Mouse (Mus musculus) heart, embryonic 16.5 days (tissue): Measurements from ENCODE around the gene Aim2. TPM values are rescaled to one million over a fixed set of nuclear protein-coding genes. Genes with fewer than 3 reads are reported as not detected.

Source experiments
- ATAC-seq: fragments of 200-750 bp; cut with Nextera tagmentation; replicated peaks from 2 replicates; pipeline ENCODE4 v1.8.0; 2017; ENCODE audit warnings: moderate number of reproducible peaks; ENCODE audit not compliant: insufficient read depth, low FRiP score; ENCODE audit errors: extremely low read depth
- H3K27ac ChIP-seq: fragments of 300-500 bp; sonication (generic); 2 replicates; pipeline ENCODE4 v1.5.1; 2014; ENCODE audit warnings: mild to moderate bottlenecking, low read length, control low read depth, moderate library complexity
- H3K27me3 ChIP-seq: fragments of 300-500 bp; sonication (generic); 2 replicates; pipeline ENCODE4 v1.6.1; 2014; ENCODE audit warnings: low read length, mixed read lengths; ENCODE audit not compliant: control insufficient read depth, insufficient read depth
- H3K36me3 ChIP-seq: fragments of 300-500 bp; sonication (generic); 2 replicates; pipeline ENCODE4 v1.6.1; 2014; ENCODE audit not compliant: control insufficient read depth, insufficient read depth
- H3K4me1 ChIP-seq: fragments of 300-500 bp; sonication (generic); 2 replicates; pipeline ENCODE4 v1.6.1; 2014; ENCODE audit warnings: low read length, mixed read lengths; ENCODE audit not compliant: control insufficient read depth, insufficient read depth
- H3K4me2 ChIP-seq: fragments of 300-500 bp; sonication (generic); 2 replicates; pipeline ENCODE4 v1.6.1; 2014; ENCODE audit warnings: low read depth, mild to moderate bottlenecking, control low read depth, low read length
- H3K4me3 ChIP-seq: fragments of 300-500 bp; sonication (generic); 2 replicates; pipeline ENCODE4 v1.5.1; 2014; ENCODE audit warnings: mild to moderate bottlenecking, control low read depth, low read length
- H3K9ac ChIP-seq: fragments of 300-500 bp; sonication (generic); 2 replicates; pipeline ENCODE4 v1.6.1; 2014; ENCODE audit warnings: low read length, control low read depth
- H3K9me3 ChIP-seq: fragments of 300-500 bp; sonication (generic); replicated peaks from 2 replicates; pipeline ENCODE4 v1.6.1; 2016; ENCODE audit warnings: low read length; ENCODE audit not compliant: control insufficient read depth
- WGBS: fragments of 180-500 bp; shearing (Covaris S2); extraction: QIAGEN DNeasy Blood & Tissue Kit; methylation state at CpG from one replicate; pipeline ENCODE4 v1.1.7; 2014; 5-methylcytosine and 5-hydroxymethylcytosine counted together
- polyA plus RNA-seq: library from polyadenylated mRNA; unstranded; fragments of >200 nt; fragmentation: Nextera tagmentation; extraction: Ambion mirVana; gene quantifications from 2 replicates; pipeline ENCODE4 v1.2.1, GENCODE M21; 2015

Gene Aim2
- polyA plus RNA-seq, 1 experiment from 2014 or later: 2.3 TPM

DNA sequence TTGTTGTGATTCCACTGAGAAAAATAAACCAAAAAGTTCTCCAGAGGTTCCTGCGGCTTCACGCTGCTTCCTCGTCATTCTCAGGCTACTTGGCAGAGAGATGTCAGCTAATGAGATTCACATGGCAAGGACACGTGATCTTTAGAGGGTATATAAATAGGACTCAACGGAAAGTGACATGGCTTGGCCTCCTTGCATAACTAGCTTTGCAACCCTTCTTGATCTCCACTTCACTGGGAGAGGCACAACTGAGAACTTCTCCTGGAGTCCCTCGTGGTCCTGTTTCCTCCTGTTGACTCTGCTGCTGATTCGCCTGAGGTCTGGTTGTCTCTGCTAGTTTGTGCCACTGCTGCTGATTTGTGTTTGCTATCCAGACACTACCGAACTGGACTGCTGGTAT is 76.7 kb downstream of the Aim2 start:
- Histone ChIP-seq H3K27me3 (no peaks in the 10 kb centered on the region), H3K4me2 (no peak overlapping the region), H3K4me3 (no peak overlapping the region), H3K9me3 (no peaks in the 10 kb centered on the region), H3K9ac (no peak overlapping the region), H3K36me3 (no peaks in the 10 kb centered on the region), H3K27ac (no peak overlapping the region), H3K4me1 (no peaks in the 10 kb centered on the region)
- 63% methylated on average over 8 of the region's 8 CpGs for WGBS
- no peak for ATAC-seq

DNA sequence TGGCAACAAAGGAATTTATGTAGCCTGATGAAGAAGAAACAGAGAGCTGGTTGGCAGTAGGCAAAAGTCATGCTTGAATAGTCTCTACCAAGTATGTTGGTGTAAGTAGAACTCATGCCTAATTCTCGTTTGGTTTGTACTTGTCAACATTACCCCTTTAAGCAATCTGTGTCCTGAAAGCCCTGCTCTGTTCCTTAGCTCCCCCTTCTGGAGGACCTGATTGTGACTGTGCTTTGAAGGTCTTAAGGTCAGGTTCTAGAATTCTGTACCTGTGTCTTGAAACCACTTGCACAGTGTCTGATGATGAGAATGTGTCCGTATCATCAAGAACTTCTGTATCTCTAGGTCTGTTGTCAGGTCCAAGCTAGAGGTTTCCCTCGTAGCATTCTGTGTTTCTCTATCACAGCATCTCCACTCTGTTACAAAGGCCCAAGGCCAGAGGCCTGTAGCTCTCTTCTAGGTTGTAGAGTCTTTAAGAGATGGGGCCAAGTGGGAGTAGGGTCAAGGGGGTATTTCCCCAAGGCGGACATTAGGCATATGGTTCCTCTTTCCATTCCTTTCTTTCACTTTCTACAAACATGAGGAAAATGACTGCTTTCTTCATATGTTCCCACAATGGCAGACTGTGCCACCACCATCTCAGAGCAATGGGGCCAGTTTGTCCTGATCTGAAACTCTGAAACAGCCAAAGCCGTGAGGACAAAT is 79.5 kb downstream of the Aim2 start:
- no peak overlapping the region for H3K27ac ChIP-seq
- no peak overlapping the region for H3K9ac ChIP-seq
- H3K4me2 ChIP-seq: no peak overlapping the region
- H3K27me3 ChIP-seq: no peaks in the 10 kb centered on the region
- no peaks in the 10 kb centered on the region for H3K36me3 ChIP-seq
- no peaks in the 10 kb centered on the region for H3K4me1 ChIP-seq
- WGBS: 78% methylated on average over 5 of the region's 5 CpGs
- ATAC-seq: no peak
- H3K9me3 ChIP-seq: no peaks in the 10 kb centered on the region
- no peak overlapping the region for H3K4me3 ChIP-seq

GRCm38 (mm10) chr1:173432411-173432810 is 81.7 kb downstream of the Aim2 start:
- no peak for ATAC-seq
- Histone ChIP-seq H3K36me3 (no peaks in the 10 kb centered on the region), H3K9ac (no peak overlapping the region), H3K9me3 (no peaks in the 10 kb centered on the region), H3K27me3 (no peaks in the 10 kb centered on the region), H3K27ac (no peak overlapping the region), H3K4me1 (peaks cover 2% of the 10 kb centered on the region; the same call in 1 of the 2 replicates), H3K4me2 (no peak overlapping the region), H3K4me3 (no peak overlapping the region)
- WGBS: 69% methylated on average over 2 of the region's 2 CpGs

DNA sequence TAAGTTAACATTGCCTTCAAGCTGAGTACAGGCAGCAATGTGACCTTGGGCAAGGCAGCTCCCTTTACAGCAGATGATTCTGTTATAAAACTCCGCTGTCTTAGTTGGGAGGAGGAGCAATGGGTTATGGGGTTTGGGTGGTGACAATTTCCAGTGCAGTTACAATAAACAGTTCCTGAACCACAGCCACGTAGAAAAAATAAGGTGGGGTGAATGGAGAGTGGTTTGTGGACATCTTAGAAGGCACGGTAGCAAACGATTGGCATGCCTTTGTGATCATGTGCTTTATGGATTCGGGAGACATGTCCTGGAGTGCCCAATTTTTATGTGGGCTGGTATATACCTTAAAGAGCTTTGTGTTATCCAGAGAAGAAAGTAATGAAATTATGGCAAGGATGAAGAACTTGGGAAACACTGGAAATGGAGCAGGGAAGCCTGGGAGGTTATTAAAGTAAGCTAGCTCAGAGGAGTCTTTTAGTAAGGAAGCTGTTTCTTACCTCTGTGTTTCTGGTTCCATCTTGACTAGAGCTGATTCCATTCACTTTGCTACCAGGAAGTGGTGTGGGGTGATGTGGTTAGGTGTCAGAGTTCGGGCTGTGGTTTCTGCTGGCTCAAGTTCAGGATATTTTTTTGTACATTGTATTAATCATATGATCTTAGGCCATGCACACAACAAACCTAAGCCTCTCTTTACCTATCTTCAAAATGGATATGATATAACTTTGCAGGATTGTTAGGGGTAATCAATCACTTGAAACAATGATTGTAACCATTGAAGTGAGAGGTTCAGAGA is 86.7 kb downstream of the Aim2 start:
- WGBS: 63% methylated on average over 6 of the region's 6 CpGs
- H3K4me2 ChIP-seq: no peak overlapping the region
- no peak overlapping the region for H3K4me3 ChIP-seq
- H3K9ac ChIP-seq: no peak overlapping the region
- peaks cover 2% of the 10 kb centered on the region; the same call in 1 of the 2 replicates for H3K4me1 ChIP-seq
- no peaks in the 10 kb centered on the region for H3K36me3 ChIP-seq
- no peak for ATAC-seq
- H3K27ac ChIP-seq: no peak overlapping the region
- no peaks in the 10 kb centered on the region for H3K27me3 ChIP-seq
- H3K9me3 ChIP-seq: no peaks in the 10 kb centered on the region

DNA sequence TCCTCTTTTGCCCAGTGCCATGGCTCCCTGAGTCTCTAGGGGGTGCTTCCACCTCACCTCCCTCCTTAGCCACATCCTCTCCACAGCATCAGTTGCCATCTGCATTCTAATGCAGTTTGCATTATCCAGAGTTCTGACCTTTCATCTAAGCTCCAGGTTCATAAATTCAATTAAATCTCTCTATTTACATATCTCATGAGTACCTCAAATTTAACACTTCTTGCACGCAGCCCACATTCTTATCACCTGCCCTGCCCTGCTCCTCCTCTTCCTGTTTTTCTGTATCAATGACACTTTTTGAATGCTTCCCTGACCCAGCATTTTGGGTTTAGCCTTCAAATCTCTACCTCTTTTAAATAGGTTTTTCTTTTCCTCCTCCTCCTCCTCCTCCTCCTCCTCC is 90.0 kb downstream of the Aim2 start:
- Histone ChIP-seq H3K36me3 (no peaks in the 10 kb centered on the region), H3K9me3 (no peaks in the 10 kb centered on the region), H3K4me2 (no peak overlapping the region), H3K27me3 (no peaks in the 10 kb centered on the region), H3K4me3 (no peak overlapping the region), H3K27ac (no peak overlapping the region), H3K9ac (no peak overlapping the region), H3K4me1 (peaks cover 2% of the 10 kb centered on the region; the same call in 1 of the 2 replicates)
- 45% methylated on average over 1 of the region's 1 CpGs for WGBS
- no peak; the same call in 1 of the 2 replicates for ATAC-seq

DNA sequence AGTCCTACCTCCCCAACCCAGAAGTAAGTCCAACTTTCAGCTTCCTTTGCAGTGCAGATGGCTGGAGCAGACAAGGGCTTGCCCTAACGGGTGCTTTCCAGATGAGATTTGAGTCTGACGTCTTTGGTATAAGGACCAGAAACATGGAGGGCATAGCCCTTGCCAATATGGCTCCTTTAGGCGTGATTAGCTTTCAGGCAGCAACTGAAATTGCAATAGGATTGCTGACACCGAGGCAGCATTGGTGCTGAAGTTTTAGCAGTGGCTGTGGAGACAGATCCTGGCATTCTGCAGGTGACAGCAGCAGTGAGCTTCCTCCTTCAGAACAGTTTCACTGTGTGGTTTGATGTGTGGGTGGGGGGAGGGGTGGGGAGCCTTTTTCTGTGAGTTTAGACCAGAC is 90.5 kb downstream of the Aim2 start:
- no peak overlapping the region for H3K4me3 ChIP-seq
- no peak overlapping the region; the same call in 1 of the 2 replicates for H3K27ac ChIP-seq
- no peaks in the 10 kb centered on the region for H3K9me3 ChIP-seq
- no peak; the same call in 1 of the 2 replicates for ATAC-seq
- H3K4me2 ChIP-seq: no peak overlapping the region
- H3K36me3 ChIP-seq: no peaks in the 10 kb centered on the region
- 65% methylated on average over 4 of the region's 4 CpGs for WGBS
- no peaks in the 10 kb centered on the region for H3K27me3 ChIP-seq
- H3K4me1 ChIP-seq: peaks cover 2% of the 10 kb centered on the region; the same call in 1 of the 2 replicates
- no peak overlapping the region for H3K9ac ChIP-seq

DNA sequence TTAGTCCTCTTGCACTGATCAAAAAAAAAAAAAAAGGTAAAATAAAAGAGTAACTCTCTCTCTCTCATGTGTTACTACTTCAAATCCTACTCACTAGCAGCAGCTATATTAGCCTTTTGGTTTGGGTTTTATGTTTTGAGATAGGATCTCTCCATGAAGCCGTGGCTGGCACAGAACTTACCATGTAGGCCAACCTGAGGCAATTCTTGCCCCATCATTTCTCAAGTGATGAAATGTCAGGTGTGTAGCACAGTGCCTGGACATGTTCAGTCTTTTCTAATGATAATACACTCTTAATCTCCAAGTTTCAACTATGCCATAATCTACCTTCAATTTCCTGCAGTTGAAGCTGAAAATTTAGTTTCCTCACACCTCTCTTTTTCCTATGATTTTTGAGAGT is 92.4 kb downstream of the Aim2 start:
- no peak overlapping the region for H3K4me2 ChIP-seq
- no peak for ATAC-seq

DNA sequence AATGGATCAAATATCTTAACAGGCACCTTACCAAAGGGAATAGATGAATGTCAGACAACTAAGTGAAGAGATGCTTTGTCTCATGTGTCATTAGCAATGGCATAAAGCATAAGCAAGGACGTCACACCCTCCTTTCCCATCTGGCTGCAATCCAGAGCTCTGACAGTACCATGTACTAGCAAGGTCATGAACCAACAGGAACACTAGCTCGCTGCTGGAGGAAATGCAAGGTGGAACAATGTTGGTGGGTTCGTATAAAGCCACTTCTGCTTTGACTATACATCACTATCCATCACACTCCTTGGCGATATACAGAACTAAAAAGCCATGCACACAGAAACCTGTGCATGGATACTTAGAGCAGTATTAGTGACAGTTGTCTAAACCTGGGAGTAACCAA is 96.4 kb downstream of the Aim2 start:
- H3K27me3 ChIP-seq: no peaks in the 10 kb centered on the region
- no peak for ATAC-seq
- H3K4me1 ChIP-seq: no peaks in the 10 kb centered on the region
- H3K4me3 ChIP-seq: no peak overlapping the region
- 43% methylated on average over 4 of the region's 4 CpGs for WGBS
- H3K4me2 ChIP-seq: no peak overlapping the region
- H3K9ac ChIP-seq: no peak overlapping the region
- no peaks in the 10 kb centered on the region for H3K36me3 ChIP-seq
- no peaks in the 10 kb centered on the region for H3K9me3 ChIP-seq
- H3K27ac ChIP-seq: no peak overlapping the region

More for the DNA sequence above, 92.4 kb downstream of the Aim2 start:
- Histone ChIP-seq H3K36me3 (no peaks in the 10 kb centered on the region), H3K4me1 (no peaks in the 10 kb centered on the region), H3K27ac (no peak overlapping the region), H3K4me3 (no peak overlapping the region), H3K9ac (no peak overlapping the region), H3K27me3 (no peaks in the 10 kb centered on the region), H3K9me3 (no peaks in the 10 kb centered on the region)
- WGBS: 76% methylated on average over 1 of the region's 1 CpGs

- Histone ChIP-seq H3K27me3 (no peaks in the 10 kb centered on the region), H3K4me3 (no peak overlapping the region), H3K4me2 (no peak overlapping the region), H3K9me3 (no peaks in the 10 kb centered on the region), H3K27ac (no peak overlapping the region), H3K4me1 (no peaks in the 10 kb centered on the region), H3K9ac (no peak overlapping the region), H3K36me3 (no peaks in the 10 kb centered on the region)
- 77% methylated on average over 4 of the region's 4 CpGs for WGBS
- ATAC-seq: no peak
Measured at GRCm38 (mm10) chr1:173450621-173451020, 99.9 kb downstream of the Aim2 start.
